Mouse (Mus musculus) lung, adult 18-20 months (tissue): ENCODE measurements at regions not wholly inside any gene's neighbourhood (a gene's known extent, or its start where the extent isn't known, plus 50 kb on each side); places are given as distances from the start of the nearest gene placed in this dataset.

ENCODE experiments used
- DNase-seq, 2 experiments: peaks; one replicate each; pipeline ENCODE4 v3.0.0; 2022; ENCODE audit warnings: mixed read lengths in 2 of 2

DNA sequence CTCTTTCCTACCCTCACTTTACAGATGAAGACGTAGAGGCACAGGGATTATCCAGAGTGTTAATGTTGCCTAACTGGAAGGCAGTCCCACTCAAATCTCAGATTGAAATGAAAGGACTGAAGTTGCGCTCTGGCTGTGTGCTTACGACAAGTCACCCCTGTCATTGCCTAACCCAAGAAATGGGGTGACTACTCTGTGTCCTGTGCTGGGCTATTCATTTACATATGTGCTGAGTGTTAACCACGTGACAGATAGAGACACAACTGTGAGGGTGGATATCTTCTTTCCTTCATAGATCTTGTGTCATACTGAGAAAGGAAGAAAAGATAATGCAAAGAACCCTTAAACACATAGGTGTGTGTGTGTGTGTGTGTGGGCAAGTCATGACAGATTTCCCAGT is 120.7 kb upstream of the Zc3h12c start:
- no peak for DNase-seq

DNA sequence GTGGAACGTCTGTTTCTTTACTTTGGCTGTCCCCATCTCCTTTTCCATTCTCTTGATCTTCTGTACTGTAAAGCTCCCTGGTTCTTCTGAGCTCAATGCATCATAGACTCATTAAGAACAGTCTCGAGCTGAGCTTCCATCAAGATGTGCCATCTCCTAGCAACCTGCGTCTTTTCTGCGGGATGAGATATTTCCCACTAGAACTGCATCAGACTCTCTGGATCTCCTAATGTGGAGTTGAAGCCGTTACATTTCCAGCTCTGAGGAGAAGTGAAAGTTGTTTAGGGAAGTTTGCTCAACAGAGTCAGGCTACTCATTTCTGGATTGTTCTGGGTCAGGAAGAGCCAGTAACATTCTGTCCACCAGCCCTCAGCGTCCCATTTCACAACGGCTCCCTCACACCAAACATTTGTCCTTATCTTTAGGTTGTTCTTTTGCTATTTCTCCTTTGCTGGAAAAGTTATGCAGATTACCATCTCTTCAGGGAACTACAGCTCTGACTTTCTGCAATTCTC is 119.4 kb upstream of the Zc3h12c start:
- DNase-seq: peak in 1 of 2 experiments; percentile 2

DNA sequence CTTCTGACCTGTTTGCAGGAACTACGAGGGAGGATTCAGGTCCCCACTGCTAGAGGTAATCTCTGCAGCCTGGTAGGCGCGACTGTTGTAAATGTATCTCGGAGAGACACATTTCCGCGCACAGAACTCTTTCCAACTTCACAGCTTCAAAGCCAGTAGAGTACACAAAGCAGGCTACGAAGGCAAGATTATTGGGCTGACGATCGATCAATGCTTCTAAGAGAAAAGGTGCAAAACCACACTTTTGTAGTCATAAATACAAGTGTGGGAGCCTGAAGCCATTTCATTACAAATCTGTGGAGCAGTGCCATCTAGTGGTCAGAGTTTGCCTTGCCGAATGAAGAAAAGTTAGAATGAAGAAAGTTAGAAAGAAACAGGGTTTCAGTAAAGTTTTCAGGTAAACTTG is 118.9 kb upstream of the Zc3h12c start:
- peak; percentile 12 to 35 for DNase-seq

DNA sequence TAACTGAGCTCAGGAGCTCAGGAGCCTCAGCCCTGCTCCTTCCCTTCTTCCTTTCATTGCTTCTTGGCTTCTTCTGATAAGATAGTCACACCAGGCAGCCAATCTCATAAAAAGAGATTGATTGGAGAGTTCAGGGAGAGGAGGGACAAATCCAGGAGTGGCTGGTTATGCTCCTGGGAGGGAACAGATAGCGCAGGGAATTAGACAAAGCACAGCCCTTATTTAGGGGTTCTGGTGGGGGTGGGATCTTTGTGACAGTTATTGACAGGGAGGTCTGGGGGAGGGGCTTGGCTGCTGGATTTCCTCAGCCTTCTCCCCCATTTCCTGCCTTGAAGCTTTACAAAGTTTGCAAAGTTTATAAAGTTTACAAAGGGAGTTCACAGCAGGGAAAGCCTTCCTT is 117.7 kb upstream of the Zc3h12c start:
- no peak for DNase-seq

DNA sequence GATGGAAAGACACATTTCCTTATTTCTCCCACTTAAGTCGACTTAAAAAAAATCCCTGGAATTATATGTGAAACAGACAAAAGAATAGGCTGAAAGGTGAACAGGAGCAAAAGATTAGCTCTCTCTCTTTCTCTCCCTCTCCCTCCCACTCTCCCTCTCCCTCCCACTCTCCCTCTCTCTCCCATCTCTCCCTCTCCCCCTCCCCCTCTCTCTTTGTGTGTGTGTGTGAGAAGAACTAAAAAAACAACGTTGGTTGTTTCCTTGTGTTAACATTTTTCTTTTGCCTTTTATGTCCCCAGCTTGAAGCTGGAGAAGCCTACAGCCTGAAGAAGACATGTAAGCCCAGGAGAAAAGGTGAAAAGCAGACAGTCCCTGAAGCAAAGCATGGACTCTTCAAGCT is 115.2 kb upstream of the Zc3h12c start:
- DNase-seq: no peak

DNA sequence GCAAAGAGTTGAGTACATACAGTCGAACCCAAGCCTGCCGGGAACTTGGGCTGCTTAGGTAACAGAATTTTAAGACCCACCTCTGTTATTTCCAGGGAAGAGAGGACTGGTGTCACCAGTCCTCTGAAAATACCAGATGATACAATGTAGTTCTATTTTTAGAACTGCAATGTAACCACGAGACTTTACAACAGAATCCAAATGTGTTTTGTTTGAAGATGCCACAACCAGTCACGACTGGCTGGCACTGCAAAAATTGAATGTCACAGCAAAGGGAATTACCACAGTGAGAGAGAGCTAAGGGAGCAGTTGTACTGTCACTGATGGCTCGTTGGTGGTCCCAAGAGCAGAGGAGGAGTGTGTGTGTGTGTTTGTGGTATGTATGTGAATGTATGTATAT is 112.6 kb upstream of the Zc3h12c start:
- no peak for DNase-seq

DNA sequence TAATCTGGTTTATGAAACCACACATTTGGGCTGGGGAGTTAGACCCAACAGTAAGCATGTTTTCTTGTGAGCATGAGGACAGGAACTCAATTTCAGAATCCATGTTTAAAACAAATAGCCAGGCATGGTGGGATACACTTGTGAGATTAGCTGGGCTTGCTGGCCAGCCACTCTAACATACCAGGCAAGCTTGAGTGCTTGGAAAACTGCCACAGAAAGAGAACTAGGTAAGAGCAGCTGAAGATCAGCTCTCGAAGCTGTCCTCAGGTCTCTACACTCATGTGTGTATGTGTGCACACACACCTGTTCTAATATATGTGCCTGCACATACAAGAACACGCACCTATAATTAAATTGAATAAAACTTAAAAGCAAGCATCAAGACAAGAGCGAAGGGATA is 112.2 kb upstream of the Zc3h12c start:
- DNase-seq: peak; percentile 11 to 34

DNA sequence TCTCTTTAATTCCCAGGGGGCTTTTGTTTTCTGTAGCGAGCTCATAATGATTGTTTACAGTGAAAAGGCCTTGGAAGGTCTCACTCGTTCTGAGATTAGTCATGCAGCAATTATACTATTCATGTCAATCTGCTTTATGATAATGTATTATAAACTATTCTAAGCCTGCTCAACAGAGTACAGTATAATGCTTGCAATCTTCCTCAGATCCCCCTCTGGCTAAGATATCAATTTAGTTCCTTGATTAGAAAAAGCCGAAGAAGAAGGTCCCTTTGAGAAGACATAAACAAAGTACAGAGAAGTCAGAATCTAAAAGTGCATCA is 110.3 kb upstream of the Zc3h12c start:
- no peak for DNase-seq

DNA sequence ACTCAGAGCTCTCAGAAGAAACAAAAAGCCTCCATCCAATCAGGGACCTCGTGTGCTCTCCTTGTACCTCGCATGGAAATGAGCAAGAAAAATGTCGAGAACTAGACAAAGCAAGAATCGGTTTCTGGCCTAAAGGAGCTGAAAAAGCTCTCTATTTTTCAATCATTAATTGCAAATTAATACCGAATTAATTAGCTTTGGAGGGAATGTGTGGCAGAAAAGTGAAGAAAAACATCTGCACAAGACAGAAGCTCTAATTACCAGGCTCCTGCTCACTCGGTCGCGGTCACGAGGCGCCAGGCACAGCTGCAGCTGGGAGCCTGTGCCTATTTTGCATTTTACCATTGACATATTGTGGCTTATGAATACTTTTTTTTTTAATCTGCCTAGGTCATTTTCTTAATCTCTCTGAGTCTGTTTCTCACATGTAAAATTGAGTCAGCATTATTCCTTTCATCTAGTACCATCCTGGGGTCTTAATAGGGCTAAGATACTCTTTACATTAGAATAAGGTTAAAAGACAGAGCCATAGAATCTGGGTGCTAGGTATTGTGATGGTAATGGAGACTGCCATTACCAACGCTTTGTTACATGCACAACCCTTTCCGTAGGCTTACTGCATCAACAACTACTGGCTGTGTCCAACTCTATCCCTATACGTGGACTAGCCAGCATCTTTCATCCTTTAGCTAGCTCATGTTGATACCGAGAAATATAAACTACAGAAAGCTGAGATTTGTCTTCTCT is 109.8 kb upstream of the Zc3h12c start:
- DNase-seq: no peak

DNA sequence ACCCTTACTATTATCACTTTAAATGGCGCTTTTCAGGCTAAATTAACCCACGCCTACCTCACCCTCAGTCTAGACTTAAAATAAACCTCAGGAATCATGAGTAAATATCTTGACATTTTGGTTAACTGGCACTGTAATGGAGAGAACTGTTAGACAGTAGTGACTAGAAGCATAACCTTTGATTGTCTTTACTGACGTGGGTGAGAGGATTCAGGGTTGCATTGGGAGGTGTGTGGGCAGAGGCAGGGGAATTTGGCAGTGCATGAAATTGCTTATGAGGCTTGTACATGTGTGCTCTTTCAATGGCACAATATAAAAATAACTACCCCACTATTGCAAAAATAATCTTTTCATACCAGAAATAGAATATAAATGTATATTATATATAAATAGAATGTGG is 105.6 kb upstream of the Zc3h12c start:
- no peak for DNase-seq

DNA sequence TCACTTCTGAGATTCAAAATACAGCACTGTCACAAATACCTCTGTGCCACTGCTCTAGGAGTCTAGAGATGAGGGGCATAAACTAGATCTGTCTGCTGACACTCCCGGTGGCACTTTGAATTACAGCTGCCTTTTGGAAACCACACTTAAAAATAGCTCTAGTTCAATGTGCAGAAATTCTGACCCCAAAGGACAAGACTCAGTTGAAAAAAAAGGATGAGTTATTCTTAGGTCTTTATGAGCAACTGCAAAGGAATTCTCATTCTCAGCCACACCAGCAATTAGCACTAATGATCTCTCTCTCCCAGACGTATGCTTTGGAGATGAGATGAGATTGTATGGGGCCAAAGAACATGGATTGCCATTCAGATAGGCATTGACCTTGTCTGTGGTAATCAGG is 104.3 kb upstream of the Zc3h12c start:
- DNase-seq: no peak

DNA sequence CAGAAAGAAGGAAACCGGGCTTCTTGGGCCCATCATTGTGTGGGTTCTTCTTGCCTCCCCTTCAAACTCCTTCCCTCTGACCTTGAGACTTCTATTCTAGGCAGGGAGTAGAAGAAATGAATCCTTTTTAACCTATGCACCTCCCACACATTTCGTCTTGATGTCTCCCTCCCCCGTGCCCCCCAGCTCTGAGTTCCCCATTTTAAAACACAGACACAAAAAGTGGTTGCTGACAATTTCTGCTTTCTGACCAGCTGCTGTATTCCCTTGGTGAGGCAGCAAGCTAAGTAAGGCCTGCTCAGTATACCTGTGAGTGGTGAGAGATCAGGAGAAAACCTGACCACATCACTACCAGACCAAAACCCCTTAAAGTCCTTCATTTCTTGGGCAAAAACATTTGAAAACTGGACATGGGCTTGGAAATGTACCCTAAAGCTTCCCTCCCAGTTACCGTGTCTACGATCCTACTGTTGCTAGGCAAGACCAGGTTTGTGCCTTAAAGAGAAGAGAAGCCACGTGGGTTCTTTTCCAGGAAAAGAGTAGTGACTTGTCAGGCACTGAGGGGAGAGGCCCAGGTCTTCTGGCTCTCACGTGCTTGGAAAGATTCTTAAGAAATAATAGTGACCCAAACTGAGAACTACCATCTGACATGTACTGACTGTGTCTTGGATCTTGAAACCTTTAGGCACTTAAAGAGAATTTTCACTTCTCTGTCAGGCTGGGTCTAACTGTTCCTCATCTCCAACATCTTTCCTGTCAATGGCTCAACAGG is 103.2 kb upstream of the Zc3h12c start:
- DNase-seq: no peak

DNA sequence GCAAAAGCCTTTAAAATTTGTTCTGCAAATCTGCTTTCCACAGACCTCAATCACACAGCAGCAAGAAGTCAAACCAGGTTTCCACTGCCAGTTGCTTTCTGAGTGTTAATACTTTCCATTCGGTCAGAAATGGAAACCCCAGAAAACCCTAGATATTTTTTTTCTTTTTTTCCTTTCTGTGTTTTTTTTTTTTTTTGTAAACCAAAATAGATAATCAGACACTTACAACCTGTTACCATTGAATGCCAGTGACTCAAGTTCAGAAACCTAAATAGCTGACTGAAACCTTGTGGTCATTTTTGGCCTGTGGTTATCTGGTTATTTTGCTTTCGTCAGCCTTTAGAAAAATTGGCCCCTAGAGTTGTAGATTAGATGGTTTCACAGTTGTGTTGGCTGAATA is 93.2 kb upstream of the Zc3h12c start:
- no peak for DNase-seq

DNA sequence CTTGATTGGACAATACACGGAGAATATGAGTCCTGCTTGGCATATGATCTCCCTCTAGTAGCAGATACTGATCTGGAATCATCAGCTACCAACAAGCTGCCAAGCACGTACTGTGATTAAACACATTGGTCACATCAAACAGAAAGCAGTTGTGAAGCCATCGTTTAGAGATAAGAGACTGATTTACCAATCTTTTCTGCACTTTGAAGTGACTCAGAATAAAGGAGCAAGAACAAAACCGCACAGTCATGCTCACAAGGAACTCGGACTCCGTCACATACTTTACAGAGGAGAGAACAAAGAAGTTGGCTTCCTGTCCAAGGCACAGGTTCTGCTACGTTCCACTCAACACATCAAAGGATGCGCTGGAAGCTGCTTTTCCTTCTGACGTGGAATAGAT is 91.1 kb upstream of the Zc3h12c start:
- DNase-seq: no peak

DNA sequence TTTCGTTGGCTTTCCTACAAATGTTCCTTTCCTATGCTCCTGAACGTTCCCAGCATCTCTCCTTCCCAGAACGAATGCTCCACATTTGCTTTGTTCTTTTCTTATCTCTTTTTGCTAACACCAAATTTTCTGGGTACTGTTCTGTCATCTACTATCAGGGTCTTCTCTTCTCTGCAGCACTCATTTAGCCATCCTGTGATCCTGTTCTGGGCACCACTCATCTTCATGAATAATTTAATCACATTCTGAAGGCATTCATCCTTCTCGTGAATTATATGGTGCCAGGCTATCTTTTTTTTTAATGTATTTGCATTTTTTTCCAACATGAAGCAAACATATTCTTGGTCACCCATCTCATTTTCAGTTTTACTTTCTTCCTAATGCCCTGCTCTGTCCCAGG is 87.3 kb upstream of the Zc3h12c start:
- no peak for DNase-seq

DNA sequence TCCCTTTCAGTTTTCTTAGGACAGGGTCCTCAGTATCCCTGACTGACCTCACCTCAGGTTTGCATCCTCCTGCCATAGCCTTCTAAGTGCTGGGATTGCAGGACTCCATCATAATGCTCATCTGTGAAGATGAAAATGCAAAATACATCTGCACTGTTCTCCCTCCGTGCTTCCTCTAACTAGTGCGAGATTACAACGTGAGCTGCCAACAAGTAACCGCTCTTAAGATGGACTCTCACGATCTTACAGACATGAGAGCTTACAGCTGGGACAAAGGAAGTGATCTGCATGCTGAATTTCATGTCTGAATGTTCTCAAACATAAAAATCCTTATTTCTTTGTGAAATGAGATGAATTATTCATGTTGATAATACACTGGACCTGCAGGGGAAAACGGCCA is 86.1 kb upstream of the Zc3h12c start:
- no peak for DNase-seq

DNA sequence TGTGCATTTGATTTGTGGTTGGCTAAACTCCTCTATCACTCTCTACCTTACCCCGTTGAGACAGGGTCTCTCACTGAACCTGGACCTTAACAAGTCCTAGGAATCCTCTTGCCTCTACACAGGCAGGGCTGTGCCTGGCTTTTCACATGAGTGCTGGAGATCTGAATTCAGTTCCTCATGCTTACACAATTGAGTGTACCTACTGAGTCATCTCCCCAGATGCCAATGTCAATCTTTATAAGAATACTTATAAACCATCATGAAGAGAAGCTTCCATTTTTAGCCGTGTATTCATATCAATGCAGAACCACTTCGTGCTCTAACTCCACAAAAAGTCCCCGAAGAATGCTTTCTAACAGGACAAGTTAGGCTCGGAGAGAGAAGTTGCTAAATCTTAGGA is 83.1 kb upstream of the Zc3h12c start:
- DNase-seq: no peak

DNA sequence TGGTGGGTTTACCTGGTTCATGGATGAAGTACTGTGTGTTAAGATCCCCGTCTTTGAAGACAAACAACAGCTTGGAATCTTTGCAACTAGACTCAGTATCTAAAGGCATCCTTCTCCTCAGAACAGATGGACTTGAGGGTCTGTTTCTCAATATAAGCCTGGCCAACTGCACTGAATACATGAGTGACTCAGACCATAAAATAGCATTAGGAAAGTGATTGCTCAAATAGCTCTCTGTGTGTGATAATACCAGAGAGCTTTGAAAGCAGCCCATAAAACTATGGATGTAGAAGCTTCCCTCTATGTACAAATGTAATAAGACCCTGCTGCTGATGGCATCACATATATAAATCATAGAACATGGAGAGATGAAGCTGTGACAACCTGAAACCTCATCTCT is 78.3 kb upstream of the Zc3h12c start:
- DNase-seq: no peak

DNA sequence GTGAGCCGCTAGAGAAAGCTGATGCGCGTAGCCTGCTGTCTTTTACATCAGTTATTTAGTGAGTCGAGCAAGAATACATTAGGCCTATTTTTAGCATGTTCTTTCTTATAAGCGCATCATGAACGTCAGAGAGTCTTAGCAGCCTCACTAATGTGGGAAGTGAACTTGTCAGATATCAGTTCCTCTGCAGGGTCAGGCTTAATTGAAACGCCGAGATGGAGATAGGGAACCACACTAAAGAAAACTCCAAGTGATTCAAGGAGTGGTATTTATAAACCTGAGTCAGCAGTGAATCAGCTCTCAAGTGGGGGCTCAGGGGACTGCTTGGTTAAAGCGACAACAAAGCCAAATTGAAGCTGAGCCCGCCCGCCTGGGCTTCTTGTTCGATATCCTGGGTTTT is 75.7 kb upstream of the Zc3h12c start:
- no peak for DNase-seq

DNA sequence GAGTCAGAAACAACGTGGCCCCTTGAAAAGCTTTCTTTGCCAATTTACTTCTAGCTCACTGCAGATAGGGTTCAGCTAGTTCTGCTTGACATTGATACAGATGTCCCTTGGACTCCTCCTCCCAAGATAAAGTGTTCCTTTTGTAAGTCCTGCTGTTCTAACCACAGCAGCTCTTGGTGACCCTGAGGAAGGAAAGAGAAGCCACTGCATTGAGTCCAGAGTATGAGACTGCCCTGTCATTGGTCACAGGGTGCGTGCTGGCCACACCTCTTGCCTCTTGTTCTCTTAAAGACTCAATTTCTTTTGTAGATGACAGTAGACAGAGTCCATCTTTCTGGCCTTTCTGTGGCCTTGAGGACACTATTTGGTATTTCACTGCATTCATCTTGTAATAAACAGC is 74.7 kb upstream of the Zc3h12c start:
- no peak for DNase-seq

DNA sequence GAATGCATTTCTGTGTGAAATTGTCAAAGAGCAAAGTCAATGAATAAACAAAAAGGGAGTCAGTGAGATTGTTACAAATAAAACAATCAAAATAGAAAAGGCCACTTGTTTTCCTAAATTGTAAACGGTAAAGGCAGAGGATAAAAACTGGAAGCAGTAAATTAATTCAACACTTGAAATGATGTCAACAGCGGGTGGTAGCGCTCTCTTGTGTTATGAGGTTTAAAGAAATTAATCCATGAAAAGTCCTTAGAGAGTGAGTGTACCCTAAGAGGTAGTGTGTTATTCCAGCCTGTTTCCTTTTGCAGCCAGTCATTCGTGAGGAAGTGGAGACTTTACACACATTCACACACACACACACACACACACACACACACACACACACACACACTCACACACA is 73.2 kb upstream of the Zc3h12c start:
- no peak for DNase-seq

DNA sequence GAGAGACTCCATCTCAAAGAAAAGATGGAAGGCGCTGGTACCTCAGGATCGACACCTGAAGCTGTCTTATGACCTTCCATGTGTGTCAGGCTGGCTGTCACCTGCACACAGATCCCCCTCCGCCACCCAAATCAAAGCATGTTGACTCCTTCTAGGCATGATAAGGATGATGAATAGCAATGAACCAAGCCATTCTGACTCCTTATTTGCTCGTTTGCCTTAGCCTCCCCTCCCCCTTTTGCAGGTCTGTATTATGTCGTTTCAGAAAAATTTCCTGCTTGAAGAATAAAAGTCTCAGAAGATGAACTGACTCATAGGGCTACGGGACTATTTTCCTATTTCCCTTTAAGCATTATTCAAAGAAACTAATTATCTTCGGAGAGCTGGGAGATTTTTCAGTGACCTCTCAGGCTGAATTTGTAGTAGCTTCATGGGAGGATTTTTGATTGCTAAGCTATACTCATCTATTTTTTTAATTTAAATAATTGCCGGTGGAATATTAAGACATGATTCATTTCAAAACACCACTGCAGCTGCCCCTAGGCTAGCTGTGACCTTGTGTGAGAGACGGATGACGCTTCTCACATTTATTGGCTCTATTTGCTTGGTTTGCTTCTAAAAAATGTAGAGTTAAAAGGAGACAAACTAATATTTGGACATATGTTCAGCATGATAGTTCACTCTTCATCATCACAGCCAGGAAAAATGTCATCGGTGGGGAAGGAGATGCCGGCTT is 72.4 kb upstream of the Zc3h12c start:
- no peak for DNase-seq

DNA sequence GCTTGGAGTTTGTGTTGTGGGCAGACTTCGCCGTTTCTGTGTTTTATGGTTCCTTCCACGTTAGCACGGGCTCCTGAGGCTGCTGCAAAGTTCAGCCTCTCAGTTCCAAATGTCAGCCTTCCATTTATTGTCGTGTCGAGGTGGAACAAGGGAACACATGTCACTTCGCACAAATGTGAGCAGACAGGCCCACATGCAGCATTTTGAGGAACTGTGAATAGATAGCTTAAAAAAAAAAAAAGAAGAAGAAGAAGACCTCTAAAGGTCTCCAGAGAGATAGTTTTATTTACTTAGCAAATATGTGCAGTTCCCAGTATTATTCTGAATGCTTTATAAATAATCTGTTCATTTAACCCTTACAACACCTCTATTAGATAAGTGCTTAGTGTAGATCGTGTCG is 66.4 kb upstream of the Zc3h12c start:
- no peak for DNase-seq

DNA sequence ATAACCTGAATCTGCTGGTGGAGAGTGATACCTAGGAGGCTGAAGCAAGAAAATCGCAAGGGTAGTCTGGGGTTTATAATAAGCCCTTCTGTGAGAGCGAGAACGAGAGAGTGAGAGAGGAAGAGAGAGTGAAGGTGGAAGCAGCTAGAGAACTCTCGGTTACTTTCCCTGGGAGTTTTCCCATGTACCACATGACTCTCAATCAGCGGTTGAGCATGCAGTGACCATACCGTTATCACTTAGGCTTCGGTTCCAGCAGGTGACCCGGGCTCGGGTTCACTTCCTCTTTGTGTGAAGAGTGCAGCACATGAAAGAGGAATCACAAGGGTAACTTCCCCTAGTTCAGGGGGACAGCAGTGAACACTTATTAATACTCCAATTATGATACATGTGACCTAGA is 61.2 kb upstream of the Zc3h12c start:
- peak; percentile 2 to 17 for DNase-seq
